Mouse (Mus musculus) bone marrow macrophage, adult 2 months (primary cell): ENCODE results near the gene Ptprg.

Experiments used
- CTCF ChIP-seq: IDR thresholded peaks from 2 replicates; pipeline ENCODE4 v1.5.1; 2012; ENCODE audit warnings: low read depth, mild to moderate bottlenecking, low read length, moderate library complexity
- POLR2A ChIP-seq: IDR thresholded peaks from 2 replicates; pipeline ENCODE4 v1.6.1; 2012; ENCODE audit warnings: mild to moderate bottlenecking, low read depth, low read length, borderline replicate concordance

DNA sequence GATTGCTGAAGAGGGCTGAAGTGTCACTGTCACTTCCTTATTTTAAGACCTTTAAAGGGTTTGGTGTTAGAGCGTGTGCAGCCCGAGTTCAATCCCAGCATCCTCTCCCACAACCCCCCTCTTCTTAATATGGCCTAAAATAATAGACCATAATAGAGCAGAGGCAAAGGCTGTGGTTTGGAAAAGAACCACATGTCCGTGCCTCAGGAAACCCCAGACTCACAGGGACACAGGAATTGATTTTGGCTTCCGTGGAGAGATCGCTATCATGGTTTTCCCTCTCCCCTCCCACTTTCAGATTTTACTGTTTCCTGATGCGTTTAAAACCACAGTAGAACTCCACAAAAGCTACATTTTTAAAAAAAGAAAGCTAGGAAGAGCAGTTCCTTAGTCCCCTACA lies 104.0 kb downstream of the Ptprg start:
- TF ChIP-seq POLR2A (no peak), CTCF (no peak)
